Mouse (Mus musculus) thymus, adult 18-20 months (tissue): ENCODE measurements around the gene Eif5b.
"Not testable (repeated sequence)": the region's sequence is repeated elsewhere in the genome, so short reads cannot be mapped to it uniquely, and the experiment has no call there.

ENCODE experiments used
- DNase-seq, 2 experiments: peaks; one replicate each; pipeline ENCODE4 v3.0.0; 2022; ENCODE audit warnings: mixed read lengths in 2 of 2

Eif5b gene

DNA sequence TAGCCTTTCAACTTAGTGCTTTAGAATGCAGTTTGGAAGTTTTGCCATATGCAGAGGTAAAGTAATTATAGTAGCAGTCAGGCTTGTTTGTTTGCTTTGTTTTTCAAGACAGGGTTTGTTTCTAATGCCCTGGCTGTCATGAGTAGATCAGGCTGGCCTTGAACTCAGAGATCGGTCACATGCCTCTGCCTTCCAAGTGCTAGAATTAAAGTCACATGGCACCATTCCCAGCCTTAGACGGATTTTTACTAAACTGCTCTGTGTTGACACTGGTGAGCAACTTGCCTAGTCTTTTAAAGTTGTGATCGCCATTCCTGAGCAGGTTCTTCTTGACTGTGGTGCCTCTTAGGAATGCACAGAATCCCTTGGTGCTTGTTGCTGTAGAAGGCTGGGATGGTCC, 8.9 kb downstream of the Eif5b start:
- DNase-seq: no peak

DNA sequence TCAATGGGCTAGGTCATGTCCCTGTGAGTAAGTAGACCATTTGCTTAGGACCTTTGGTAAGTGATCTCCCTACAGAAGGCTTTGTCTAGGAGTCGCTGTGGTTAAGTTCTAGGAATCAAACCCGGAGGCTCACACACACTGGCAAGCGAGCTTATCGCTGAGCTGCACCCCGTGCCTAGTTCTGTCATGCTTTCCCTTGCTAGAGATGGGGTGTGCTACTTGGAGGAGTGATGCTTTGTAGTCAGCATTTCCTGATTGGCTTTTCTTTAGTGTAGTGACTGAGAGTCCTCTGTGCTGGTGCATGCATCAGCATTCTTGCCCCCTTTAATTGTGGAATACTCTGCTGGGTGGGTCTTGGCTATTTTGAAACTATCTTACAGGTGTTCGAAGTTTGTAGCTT, 13.8 kb downstream of the Eif5b start:
- DNase-seq: no peak

DNA sequence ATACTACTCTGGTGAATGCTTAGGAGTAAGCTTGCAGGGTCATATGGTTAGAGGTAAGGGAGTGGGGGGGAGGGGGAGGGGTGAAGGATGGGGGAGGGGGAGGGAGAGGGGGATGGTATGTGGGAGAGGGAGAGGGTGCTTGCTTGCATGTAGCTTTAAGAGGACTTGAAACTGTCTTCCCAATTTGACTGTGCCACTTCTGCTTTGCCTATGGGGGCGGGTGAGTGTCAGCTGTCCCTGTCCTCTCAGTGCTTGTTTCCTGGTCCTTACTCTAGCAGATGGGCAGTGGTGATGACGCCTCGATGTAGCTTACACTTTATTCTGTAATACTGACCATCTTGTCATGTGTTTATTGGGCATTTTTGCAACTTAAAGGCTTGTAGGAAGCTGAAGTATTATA, 14.3 kb downstream of the Eif5b start:
- no peak for DNase-seq

DNA sequence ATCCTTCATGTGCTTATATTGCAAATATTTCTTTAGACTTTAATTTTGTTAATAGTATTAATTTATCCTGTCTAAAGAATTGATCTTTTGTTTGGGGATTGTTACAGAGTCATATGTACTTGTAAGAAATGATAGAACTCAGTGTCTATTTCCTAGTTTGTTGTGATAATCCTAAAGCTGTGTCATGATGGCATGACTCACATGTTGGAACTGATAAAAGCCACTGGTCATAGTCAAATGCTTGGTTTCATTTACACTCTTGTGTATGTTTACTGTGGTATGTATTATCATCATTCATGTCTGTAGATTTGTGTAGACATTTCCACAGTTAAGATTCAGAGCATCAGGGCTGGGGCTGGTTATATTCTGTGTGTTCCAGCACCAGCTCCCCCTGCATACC, 14.7 kb downstream of the Eif5b start:
- no peak for DNase-seq

DNA sequence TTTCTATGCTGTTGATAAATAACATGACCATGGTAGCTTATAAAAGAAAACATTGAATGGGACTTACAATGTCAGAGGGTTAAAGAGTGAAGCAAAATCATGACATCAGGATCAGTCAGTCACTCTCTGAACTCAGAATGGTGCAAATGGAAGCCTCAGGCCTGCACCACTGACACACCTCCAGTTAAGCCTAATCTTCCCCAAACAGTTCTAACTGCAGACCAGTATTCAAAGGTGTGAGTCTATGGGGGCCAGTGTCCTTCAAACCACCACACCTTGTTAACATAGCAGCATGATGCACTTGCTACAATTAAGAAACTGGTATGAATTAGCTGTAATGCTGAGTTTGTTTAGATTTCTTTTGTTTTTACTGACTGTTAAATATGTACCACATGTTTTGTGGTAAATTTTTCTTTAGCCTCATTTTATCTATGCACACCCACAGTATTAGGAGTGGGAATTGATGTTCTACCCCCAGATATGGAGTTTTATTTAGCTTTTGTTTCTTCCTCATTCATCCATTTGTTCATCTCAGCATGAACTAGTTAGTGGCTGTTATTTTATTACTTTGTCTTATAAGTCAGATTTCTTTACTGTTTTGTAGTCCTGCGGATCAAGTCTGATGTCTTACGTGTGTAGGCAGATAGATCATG, 16.9 kb downstream of the Eif5b start:
- DNase-seq: no peak

DNA sequence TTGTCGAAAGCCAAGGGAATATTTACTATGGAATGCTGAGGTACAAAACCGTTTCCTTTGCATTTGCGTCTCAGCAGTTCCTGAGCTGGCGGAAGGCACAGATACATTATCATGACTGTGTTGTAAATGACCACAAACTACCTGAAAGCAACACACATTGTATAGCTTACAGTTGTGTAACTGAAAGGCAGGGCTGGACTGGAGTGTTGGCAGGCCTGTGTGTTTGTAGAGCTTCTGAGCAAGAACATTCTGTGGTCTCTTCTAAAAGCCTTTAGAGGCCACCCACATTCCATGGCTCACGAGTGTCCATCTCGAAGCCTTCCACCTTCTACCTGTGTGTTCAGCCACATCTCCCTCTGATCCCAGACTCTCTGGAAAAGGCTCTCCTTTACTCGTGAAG, 29.5 kb downstream of the Eif5b start:
- DNase-seq: no peak

DNA sequence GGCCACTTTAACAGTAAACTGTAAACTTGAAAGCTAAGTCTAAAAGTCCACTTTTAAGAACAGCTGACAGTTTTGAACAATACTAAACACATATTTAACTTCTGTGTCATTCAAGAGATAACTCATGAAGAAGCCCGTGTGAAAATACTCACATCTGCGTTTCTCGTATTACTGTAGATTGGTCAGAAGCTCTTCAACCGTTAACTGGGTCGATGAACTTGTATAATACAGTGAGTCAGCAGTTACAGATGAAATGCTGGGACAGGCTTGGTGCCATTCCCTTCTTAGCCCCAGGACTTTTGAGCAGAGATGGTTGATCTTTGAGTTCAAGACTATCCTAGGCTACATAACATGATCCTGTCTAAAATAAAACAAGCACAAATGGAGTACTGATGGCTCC, 33.6 kb downstream of the Eif5b start:
- no peak for DNase-seq

DNA sequence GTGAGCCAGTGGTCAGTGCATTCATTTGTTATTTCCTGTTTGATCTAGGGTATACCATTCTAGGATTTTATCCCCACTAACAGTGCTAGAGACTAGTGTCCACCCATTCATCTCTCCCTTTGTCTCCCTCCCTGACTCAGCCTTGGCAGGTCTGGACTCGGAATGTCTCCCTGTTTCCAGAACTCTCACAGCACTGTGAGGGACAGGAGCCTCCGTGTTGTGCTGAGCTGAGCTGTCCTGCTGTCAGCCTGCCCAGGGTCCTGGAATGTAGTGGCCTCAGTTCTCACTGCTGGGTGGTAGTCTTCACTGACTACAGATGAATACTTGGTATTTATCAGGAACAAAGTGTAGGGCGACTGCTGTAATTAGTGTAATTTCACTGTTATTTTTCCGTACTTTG, 37.7 kb downstream of the Eif5b start:
- no peak for DNase-seq

DNA sequence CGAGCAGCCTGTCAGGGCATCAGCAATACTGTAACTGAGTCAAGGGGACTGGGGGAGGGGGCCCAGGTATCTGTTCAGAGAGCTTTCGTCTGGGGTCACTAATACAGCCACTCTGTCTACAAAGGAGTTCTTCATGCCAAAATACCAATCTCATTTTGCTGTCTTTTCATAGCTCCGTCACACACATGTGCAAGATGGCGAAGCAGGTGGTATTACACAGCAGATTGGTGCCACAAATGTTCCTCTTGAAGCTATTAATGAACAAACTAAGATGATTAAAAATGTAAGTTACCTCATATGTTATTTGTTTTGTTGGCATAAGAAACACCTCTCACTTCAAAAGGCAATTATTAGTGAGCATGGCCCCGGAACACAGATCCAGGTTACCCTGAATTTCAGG, 39.6 kb downstream of the Eif5b start:
- DNase-seq: no peak

DNA sequence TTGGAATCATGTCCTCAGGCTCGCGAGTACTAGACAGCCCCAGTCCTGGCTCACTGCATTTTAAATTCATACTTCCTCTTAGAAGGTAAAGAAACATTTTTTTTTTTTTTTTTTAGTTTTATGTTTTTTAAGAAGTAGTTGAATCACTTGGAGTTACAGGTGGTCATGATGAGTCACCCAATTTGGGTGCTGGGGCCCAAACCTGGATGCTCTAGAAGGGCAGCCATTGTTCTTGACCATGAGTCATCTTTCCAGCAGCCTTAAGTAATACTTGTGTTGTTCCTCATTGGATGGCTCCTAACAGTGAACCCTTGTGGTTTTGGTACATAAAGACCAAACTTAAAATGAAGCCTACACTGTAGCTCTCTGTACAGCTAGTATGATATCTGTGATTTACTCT, 41.1 kb downstream of the Eif5b start:
- no peak for DNase-seq

DNA sequence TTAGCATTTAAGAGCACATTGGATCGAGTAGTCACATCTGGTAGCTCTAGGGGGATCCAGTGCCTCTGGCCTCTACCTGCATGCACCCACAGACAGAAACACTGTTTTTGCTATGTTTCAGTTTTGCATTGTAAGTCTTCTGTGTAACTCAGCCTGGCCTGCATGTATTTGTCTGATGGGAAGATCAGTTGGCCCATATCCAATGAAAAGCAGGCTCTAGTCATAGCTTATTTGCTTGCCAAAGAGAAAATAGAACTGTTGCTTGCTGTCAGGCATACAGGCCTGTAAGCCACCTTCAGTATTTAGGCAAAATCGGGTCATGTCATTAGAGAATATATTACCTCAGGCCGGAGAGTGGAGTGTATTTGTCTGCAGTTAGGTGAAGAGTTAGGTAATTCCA, 50.3 kb downstream of the Eif5b start:
- DNase-seq: no peak

DNA sequence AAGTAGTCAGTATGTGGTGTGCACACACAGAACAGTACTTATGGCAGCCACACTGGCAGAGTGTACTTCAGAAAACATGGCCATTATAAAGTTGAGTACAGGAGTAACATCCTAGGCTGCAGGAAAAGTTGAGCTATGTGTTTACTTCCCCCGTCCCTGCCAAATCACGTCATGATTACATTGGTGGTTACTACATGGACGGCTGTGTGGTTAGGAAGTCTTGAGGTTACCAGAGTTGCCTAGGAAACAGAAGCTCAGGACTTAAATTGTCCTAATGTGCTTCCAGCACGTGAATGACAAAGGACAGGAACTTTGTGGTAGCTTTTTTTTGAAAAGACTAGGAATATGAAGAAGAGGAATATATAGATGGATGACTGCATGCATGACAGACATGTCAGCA, 51.8 kb downstream of the Eif5b start:
- no peak for DNase-seq

DNA sequence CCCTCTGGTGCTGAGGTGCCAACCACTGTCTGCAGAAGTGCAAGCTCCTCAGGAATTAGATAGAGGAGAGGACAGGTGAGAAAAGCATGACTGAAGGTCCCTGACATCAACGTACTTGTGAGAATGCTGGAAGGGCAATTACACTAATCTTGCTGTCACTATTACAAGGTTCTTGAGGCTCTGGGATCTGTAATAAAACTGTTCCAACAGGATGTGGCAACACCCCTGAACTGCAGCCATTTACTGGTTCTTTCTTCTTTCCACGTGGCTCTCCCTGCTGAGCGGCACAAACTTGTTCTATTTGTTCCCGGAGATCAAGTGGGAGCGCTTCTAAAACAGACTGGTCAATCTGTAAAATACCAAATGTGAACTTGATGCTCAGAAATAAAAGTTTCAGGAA, 57.4 kb downstream of the Eif5b start:
- no peak for DNase-seq

DNA sequence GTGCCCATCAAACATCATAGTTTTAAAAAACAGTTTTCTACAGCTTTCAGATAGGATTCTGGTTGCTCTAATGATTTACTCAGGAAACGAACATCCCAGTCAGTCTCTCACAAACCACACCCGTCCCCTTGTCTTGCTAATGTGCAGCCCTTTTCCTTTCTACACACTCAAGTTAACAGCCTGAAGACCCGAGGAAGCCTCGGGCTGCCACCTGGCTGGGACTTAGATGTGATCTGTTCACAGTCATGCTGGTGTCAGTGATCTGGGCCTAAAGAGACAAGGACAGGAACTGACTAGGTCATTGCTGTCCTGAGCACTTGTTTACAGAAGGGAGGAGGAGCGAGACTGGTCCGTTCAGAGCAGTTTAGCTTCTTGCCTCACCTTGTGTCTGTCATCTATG, 60.6 kb downstream of the Eif5b start:
- DNase-seq: no peak

DNA sequence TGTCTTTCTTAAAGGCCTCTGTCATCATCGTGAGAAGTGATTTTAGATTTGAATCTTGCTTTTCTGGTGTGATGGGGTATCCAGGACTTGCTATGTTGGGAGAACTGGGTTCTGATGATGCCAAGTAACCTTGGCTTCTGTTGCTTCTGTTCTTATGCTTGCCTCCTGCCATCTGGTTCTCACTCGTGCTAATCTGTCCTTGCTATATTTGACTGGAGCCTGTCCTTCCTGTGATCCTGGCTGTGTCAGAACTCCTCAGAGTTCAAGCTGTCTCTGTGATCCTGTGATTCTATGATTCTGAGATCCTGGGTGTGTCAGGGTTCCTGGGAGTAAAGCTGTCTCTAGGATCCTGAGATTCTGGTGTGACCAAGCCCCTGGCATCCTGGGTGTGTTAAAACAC, 64.3 kb downstream of the Eif5b start:
- not testable (repeated sequence) for DNase-seq

DNA sequence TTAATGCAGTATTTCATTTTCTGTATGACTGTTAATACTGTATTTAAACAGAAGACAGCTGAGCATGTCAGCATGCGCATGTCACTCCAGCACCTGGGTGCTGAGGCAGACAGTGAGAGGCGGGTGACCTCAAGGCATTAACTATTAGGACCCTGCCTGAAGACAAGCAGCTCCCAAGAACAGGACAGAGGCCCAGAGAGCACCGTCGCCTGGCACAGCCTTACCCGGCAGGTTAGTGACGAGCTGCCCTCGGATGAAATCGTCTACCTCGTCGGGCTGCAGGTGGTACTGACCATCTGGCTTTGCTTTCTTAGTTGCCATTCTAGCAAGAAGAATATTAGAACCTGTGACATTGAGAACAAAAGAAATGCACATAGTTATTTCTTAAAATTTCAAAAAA, 69.5 kb downstream of the Eif5b start:
- DNase-seq: no peak

DNA sequence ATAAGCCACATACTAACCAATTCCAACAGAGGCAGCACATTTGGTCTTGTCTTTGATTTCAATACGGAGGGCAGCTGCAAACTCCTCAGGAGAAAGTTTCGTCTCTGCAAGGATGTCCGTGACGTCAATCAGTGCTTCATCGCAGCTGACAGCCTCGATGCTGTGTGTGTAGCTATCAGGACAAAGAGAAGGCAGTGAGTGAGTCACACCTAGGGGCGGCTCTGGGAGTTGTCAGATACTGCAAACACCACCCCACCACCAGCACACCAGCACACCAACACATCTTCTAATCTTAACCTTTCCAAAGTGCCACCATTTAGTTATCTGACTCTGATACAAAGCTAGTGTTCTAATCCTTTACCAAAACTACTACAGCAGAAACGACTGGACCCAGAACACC, 73.5 kb downstream of the Eif5b start:
- no peak for DNase-seq

DNA sequence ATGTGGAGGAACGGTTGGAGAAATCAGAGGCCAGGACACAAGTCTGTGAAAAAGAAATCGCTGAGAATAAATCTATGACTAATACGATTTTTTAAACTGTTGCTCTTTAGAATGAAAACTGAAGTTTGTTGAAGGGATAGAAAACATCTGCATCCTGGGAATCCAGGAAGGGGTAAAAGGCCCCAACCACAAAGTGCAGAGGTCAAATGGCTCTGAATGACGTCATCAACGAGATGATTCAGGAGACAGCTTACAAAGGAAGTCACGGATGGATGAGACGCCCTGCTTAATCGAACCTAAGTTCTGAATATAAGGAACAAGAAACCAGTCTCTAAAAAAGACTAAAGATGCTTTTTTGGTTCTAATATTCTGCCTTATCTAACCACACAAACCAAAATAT, 83.5 kb downstream of the Eif5b start:
- no peak for DNase-seq

DNA sequence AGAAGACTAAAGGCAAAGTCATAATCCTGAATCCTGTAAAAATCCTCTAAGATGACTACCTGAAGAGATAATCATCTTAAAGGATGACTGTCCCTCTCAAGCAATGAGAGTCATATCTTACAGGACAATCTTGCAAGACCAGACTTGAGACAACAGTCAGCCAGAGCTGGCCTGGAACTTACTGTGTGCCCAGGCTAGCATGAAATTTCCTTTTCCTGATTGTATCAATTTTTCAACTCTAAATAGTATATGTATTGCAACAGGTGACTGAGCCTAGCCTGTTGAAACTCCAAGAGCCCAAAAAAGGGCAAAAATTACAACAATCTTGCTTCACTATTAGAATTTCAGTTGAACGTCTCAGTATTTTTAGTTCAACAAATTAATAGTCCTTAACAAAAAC, 105.4 kb downstream of the Eif5b start:
- DNase-seq: no peak

DNA sequence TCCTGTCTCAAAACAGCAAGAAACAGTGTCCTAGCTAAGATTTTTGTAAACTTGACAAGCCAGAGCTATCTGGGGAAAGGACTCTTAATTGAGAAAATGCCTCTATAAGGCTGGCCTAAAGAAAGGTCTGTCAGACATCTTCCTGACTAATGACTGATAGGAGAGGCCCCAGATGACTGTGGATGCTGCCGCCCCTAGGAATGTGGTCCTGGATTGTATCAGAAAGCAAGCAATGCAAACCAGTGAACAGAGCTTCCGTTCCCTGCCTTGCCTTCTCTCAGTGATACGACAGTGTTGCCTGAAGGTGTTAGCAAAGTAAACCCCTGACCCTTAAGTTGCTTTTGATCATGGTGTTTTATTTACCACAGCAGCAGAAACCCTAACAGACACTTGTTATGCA, 106.0 kb downstream of the Eif5b start:
- no peak for DNase-seq
